Mouse (Mus musculus): ENCODE measurements around the gene Cdh23. TPM values are rescaled to one million over a fixed set of nuclear protein-coding genes. Genes with fewer than 3 reads are reported as not detected.
A peak's percentile ranks its signal among the peaks of the same experiment; 100 is the strongest.

Gene Cdh23
- total RNA-seq, 4 experiments from 2014 or later: 1.1 to 1.8 (median 1.4) TPM

DNA sequence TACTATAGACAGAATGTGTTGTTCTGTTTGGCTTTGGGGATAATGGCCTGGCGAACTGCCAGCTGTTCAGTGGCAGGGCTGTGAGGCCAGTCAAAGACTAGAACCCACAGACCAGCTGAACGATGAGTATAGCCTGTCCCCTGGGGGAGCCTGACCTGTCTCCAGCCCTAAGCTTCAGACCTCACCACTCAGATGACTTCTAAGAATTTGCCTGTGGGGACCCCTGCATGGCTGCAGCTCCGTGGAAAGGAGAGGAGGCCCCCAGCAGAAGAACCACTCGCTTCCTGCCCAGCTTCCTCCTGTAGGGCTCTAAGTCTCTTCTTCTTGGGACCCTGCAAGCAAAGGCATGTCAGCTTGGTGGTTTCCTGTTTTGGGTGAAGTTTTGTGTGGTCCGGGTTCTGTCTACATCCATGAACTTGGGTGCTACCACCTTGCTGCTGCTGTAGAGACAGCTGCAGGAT lies 325.7 kb downstream of the Cdh23 start:
- no peak for DNase-seq (ENCODE audit: low spot score in 2 of 2)

DNA sequence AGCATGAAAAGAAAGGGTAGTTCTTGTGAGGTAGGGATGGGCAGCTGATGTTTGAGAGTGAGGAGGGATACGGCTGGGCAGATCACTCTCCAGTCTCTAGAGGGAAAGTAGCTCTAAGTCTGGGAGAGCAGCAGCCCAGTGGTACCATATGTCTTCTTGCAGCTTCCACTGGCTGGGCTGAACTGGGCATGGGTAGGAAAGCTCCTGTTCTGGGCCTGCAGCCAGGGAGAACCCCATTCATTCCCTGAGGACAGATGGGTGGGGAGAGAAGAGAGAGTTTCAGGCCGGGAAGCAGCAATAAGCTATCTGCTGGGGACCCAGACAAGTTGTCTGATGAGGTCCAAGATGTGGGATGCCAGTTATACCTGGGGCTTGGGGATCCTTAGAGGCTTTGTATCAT lies 326.2 kb downstream of the Cdh23 start:
- no peak for DNase-seq (ENCODE audit: low spot score in 2 of 2)

DNA sequence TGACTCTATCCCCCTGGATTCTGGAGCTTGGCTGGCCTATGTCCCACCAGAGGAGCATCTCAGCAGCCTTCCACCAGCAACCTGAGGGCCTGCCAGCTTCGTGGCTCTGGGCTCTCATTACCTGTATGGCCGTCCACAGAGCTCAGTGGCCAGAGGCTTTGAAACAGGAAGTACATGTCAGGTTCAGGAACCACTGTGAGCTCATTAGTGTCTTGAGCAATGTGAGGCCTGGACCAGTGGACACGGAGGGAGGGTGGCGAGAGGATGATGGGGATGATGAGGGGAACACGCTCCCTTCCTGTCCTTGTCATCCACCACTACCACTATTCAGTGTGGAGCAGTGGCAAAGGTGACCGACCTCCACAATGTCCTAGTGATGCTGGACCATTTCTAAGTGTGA lies 326.9 kb downstream of the Cdh23 start:
- DNase-seq (ENCODE audit: low spot score in 2 of 2): no peak

DNA sequence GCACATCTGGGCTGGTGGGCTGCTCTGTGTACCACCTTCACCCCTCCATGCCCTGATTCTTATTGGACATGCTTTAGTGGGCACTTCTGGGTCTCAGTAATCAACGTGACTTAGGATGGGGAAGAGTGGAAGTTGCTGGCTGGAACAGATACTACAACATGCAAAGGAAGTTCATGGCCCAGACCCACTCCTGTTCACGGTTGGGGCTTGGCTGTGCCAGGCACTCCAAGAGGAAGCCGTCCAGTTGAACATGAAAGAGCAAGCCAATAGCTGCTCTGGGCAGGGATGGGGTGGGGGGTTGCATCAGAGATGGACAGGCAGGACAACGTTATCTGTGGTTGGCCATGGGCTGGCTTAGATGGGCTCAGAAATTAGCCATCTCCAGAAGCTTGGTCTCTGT lies 328.4 kb downstream of the Cdh23 start:
- DNase-seq (ENCODE audit: low spot score in 2 of 2): no peak

DNA sequence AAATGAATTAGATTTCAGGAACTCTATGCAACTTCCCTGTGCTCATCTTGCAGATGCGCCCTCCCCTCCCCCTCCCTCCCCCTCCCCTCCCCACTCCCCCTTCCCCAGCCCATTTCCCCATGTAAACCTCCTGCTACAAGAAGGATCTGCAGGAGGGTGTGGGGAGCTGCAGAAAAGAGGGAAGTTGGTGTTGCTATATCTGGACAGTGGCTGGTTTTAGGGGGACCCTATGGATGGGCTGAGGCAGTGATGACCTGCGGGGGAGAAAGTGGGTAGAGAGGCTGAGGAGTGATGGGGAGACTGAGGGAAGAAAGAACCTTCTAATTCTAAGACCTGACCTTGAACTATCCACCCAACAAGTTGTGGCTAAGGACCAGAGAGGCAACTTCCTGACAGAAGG lies 329.1 kb downstream of the Cdh23 start:
- DNase-seq (ENCODE audit: low spot score in 2 of 2): no peak

DNA sequence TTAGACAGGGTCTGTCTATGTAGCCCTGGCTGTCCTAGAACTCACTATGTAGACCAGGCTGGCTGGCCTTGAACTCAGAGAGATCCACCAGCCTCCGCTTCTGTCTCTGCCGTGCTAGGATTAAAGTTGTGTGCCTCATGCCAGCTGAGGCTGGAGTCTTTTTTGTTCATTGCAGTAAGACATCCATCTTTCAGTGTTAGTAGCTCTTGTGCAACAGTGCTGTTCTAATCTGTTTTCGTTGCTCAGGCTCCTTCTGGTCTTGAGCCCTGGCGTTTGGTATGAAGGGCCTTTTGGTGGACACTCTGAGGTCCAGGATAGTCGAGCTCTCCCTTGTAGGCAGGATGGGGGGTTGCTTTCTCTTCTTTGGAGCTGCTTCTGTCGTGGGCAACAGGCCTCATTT lies 332.9 kb downstream of the Cdh23 start:
- DNase-seq (ENCODE audit: low spot score in 2 of 2): no peak

DNA sequence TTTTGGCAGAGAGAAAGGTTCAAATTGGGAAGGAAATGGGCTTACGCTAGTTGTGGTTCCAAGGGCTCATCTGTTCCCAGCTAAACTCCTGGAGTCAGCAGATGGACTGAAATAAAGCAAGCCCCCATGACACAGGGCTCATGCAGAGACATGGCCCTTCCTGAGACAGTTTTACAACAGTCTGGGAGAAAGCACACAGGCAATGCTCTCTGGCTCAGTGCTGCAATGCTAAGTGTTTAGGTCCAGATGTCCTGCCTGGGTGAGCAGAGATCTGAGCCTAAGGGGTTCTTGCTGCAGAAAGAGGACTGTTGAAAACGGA lies 334.0 kb downstream of the Cdh23 start:
- no peak for DNase-seq (ENCODE audit: low spot score in 2 of 2)

DNA sequence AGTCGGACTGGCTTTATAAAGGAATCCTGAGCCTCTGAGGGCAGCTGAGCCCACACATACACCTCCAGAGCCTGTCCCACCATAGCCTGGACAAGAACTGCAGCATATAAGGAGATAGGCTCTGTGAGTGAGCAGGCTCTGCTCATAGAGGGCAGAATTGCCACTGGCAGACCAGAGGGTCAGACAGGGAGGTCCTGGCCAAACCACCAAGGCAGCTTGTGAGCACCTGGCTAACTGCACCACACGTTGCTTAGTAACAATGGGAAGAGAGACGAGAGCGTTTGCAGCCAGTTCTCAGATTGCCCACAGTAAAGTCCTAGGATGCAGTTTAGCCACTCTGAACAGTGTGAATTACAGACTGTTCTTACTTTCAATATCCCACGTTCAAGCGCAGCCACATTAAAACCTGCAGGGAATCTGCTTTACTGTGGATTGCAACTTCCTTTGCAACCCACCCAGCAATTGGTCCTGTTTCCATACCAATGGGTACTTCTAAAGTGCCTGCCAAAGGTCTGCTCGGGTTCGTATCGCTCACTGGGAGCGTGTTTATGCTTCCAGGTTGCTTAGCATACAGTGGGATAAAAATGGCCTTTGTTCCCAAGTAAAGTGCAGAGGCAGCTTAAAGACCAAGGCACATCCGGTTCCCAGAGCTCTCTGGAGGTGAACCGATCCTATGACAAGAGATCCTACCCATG lies 334.5 kb downstream of the Cdh23 start:
- no peak for DNase-seq (ENCODE audit: low spot score in 2 of 2)

DNA sequence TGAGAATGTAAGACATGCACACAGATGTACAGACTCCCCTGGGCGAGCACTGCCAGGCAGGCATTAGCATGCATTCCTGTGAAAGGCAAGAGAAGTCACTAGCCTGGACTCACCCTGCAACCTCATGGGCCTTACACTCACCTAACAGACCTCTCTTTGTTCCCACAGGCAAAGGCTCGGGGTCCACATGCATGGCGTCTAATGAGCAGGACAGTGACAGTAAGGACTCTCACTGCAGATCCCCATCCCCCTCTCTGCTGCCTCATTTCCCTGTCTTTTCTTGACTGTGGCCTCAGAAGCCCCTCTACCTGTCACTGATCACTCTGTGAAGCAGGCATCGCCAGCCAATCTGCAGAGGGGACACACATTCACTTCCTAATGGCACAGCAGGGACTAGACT lies 337.5 kb downstream of the Cdh23 start:
- no peak for DNase-seq (ENCODE audit: low spot score in 2 of 2)

DNA sequence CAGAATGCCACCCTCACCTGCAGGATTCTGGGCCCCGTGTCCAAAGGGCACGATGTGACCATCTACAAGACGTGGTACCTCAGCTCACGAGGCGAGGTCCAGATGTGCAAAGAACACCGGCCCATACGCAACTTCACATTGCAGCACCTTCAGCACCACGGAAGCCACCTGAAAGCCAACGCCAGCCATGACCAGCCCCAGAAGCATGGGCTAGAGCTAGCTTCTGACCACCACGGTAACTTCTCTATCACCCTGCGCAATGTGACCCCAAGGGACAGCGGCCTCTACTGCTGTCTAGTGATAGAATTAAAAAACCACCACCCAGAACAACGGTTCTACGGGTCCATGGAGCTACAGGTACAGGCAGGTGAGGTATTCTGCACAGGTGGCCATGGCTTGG lies 338.4 kb downstream of the Cdh23 start:
- no peak for DNase-seq (ENCODE audit: low spot score in 2 of 2)

DNA sequence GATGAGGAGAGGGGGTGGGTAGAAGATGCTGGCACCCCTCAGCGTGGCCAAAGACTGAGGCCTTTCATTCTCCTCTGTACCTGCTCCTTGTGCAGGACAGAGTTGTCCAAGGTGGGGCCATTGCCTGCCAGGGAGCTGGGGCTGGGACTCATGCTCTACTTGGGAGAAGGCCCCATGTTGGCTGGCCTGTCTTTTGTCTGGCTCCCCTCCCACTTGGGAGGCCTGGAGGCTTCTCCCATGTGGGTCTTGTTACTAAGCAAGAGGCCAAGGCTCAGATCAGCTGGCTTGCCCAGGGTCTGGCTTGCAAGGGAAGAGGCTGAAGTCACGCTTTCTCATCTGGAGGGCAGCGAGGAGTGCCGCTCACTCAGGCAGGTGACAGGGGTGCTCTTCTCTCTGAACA lies 338.8 kb downstream of the Cdh23 start:
- peak; percentile 66 to 81 for DNase-seq (ENCODE audit: low spot score in 2 of 2)

DNA sequence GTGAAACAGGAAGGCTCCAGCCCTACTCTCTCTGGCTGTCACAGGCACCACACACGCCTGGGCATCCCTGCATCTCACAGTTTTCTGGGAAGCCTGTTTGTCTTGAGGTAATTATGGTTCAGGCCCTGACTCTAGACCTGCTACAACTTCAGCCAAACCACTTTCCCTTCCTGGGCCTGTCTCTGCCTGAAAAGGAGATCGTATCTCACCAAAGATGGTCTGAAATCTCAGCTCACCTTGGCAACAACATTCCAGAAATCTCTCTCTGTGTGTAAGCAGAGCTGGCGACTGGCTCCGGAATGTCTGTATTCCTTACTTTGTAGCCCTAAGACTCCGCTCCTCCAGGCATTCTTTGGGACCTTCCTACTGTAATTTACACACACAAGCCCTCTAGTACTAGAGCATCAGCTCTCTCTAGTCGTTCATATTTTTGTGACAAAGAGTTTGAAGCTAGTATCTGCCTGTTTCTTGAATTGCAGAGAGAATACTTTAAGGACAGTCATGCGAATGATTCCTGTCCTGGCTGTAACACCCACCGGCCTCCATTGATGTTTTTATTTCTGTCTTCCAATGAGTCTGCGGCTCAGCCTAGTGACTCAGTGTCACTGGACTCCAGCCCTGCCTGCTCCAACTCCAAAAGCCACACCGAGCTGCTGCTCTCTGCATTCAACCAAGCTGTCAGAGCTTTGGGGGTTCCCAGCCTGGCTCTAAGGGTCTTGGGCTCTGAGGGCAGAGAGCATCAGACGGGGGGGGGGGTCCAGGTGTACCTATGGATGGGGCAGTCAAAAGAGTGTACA lies 341.2 kb downstream of the Cdh23 start:
- peak in 1 of 2 experiments; percentile 38 for DNase-seq (ENCODE audit: low spot score in 2 of 2)

DNA sequence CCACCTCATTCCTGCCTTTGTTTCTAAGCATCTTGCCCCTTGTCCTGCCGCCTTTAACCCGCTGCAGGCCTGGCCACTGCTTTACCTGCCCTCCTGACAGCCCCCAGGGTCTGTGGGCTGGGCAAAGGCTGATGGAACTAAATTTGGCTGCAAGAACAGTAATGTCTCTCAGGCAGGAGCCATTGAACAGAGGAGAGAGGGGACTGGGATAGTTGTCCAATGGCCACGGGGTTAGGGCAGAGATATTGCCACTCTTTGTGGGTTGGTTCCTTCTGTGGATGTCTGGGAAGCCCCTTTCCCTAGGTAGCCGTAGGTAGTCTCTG lies 342.3 kb downstream of the Cdh23 start:
- no peak for DNase-seq (ENCODE audit: low spot score in 2 of 2)

DNA sequence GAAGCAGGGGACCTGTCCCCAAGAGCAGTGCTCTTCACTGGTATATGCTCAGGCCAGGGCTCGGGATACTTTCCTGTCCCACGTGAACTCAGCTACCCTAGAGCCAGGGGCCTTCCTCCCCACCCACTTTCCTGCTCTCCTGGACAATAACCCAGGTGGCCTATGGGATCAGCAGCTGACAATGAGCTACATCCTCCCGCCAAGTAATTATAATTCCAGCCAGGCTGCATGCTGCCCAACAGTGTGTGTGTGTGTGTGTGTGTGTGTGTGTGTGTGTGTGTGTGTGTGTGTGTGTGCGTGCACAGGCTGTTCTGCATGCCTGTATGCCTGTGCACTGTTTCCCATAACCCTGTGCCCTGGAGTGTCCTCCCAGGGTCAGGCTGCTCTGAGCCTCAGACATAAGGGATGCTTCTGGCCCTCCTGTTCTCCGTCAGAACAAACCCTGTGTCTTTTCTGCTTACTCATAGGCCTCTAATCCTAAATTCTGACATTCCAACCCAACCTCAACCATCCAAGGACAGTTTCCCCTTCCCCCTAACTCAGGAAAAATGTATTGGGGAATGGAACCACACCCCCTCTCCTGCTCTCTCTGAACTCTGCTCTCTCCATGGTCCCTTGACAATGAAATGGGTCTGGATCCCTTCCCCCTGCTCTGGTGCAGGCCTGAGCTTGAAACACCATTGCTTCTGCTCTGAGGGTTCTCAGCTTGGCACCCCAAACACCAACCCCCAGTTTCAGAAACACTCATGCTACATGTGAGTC lies 342.9 kb downstream of the Cdh23 start:
- no peak for DNase-seq (ENCODE audit: low spot score in 2 of 2)

DNA sequence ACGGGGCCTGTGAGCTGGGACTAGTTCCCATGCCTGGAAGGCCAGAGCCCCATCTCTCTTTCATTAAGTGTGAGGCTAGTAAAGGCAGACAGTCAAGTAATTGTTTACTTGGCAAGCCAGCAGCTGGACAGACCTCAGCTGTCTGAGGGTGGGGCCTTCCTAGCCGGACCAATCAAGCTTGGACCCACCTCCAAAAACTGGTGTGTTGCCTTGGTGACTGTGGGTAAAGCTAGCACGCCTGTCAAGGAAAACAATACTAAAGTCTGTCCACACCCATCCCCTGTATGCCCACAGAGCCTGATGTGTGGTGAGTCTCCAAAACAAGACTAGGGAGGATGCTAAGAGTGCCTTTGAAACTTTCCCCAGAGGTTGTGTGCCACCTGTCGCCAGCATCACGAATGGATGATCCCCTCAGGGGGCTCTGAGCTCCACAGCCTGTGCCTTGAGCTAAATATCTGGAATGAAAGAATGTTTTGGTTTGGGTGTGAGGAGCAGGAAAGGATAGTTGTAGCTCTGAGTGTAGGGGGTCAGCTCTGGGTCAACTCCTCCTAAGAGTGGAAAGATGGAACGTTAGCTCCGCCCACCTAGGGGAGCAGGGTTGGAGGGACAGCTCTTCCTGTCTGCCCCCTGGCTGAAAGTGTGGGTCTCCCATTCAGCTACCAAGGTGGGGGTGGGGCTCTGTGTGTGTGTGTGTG lies 344.4 kb downstream of the Cdh23 start:
- DNase-seq (ENCODE audit: low spot score in 2 of 2): peak; percentile 53 to 72

DNA sequence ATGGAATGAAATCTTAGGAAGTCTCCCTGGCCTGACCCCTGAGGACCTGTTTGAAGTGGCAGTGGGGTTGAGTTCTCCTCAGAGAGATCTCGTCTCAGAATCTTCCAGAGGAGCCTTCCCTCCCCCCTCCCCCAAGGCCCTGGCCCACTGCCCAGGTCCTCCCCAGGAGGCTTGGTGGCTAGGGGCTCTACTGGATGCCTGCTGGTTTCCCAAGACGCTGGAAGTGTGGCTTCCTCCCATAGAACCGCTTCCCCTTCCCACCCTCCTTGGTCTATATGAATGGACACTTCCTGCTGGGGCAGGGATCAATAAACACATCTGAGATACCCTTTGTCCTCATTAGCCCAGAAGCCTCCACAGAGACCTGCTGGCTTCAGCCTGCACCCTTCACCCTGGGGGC lies 345.0 kb downstream of the Cdh23 start:
- DNase-seq (ENCODE audit: low spot score in 2 of 2): no peak

DNA sequence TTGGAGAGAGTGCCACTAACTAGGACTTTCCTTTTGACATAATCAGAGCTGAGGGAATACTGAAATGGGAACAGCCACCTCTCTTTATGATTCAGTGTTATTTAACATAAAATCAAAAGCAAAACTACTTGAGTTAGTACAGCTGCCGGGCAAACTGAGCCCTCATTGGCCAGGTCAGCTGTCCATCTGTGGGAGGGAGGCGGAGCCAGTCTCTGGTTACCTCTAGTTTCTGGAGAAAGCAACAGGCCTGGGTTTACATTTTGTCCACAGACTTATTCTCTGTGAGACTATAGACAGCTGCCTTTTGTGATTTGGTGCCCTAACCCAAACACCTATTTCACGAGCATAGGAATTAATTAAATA lies 345.5 kb downstream of the Cdh23 start:
- peak; percentile 86 to 89 for DNase-seq (ENCODE audit: low spot score in 2 of 2)

DNA sequence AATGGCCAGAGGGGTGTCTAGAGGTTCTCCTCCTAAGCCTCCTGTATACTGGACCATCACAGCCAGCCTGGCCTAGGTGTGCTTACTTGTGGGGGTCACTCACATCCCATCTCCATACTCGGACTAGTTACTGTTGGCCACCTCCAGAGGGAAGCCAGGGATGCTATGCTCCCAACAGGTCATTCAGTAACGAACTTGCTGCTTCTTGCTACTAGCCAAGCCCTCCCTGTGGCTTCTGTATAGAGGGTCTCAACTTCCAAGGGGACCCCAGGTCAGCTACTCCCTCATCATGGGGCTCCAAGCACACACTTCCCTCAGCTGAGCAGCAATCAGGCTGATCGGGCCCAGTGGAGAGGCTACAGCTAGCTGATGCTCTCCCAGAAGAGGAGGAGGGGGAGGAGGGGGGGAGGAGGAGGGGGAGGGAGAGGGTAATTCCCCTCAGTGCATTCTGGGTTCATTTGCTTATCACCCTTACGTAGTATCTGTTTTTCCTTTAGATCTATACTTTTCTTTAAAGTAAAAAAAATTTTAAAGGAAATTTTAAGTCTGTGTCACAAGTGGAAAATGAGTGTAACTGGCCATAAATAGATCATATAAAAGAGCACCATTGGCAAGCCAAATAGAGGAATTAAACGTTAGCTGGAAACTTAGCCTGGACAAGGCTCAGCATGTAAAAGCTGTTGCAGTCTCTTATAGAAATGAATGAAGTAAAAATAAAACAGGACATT lies 346.0 kb downstream of the Cdh23 start:
- DNase-seq (ENCODE audit: low spot score in 2 of 2): no peak

DNA sequence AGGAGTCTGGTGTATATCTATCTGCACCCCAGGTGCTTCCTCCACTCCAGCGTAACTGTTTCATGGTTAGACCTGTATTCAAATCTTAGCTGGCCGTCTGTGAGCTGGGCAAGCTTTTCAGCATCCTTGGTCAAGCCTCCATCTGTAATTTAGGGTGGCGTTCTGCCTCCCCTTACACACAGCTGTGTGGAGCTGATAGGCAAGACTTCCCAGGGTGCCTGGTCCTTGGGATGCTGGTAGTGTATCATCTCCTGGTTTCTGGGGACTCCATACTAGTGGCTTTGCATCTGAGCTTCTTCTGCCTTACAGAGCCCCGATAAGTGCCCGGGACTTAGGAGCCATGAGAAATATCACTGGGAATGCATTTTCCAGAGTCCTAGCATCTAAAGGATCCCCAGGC lies 346.6 kb downstream of the Cdh23 start:
- no peak for DNase-seq (ENCODE audit: low spot score in 2 of 2)

DNA sequence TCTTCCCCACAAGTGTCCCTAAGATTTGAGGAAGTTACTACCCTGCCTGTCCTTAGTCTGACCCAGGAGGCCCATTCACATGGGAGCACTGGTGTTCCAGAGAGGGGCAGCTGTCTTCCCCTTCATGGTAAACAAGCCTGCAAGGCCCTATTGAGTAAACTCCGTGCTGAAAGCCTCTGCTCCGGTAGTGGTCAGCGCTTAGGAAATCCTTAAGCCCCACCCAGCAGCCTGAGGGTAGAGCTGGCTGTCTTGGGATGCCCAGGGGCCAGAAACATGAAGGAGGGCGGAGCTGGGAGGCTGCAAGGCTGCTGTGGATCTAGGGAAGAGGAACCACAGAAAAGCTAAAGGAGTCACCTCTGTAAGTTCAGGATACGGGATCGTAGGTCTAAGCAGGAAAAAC lies 347.2 kb downstream of the Cdh23 start:
- DNase-seq (ENCODE audit: low spot score in 2 of 2): peak; percentile 31 to 60

Measured in gastrocnemius, adult 8-10 months (tissue).